Mouse (Mus musculus) liver, embryonic 12.5 days (tissue): ENCODE measurements around the gene Slc16a6. TPM values are rescaled to one million over a fixed set of nuclear protein-coding genes. Genes with fewer than 3 reads are reported as not detected.

Source experiments
- ATAC-seq: fragments of 200-750 bp; cut with Nextera tagmentation; 2 replicates; pipeline ENCODE4 v1.8.0; 2017; ENCODE audit warnings: moderate number of reproducible peaks, mild to moderate bottlenecking, moderate library complexity
- H3K27ac ChIP-seq: fragments of 300-500 bp; sonication (generic); 2 replicates; pipeline ENCODE4 v1.5.1; 2016; ENCODE audit warnings: mild to moderate bottlenecking
- H3K27me3 ChIP-seq: fragments of 300-500 bp; sonication (generic); replicated peaks from 2 replicates; pipeline ENCODE4 v1.6.1; 2016; ENCODE audit warnings: mild to moderate bottlenecking, moderate library complexity
- H3K36me3 ChIP-seq: fragments of 300-500 bp; sonication (generic); 2 replicates; pipeline ENCODE4 v1.6.1; 2016; ENCODE audit warnings: mild to moderate bottlenecking, moderate library complexity
- H3K4me1 ChIP-seq: fragments of 300-500 bp; sonication (generic); 2 replicates; pipeline ENCODE4 v1.6.1; 2016
- H3K4me2 ChIP-seq: fragments of 300-500 bp; sonication (generic); 2 replicates; pipeline ENCODE4 v1.6.1; 2016; ENCODE audit warnings: mild to moderate bottlenecking, moderate library complexity
- H3K4me3 ChIP-seq: fragments of 300-500 bp; sonication (generic); 2 replicates; pipeline ENCODE4 v1.5.1; 2016; ENCODE audit warnings: mild to moderate bottlenecking, moderate library complexity
- H3K9ac ChIP-seq: fragments of 300-500 bp; sonication (generic); 2 replicates; pipeline ENCODE4 v1.6.1; 2016; ENCODE audit warnings: mild to moderate bottlenecking, moderate library complexity
- H3K9me3 ChIP-seq: fragments of 300-500 bp; sonication (generic); replicated peaks from 2 replicates; pipeline ENCODE4 v1.6.1; 2016; ENCODE audit warnings: mild to moderate bottlenecking, moderate library complexity
- WGBS: fragments of 180-500 bp; shearing (Covaris S2); methylation state at CpG from one replicate; pipeline ENCODE4 v1.1.7; 2016; ENCODE audit not compliant: insufficient replicate concordance; 5-methylcytosine and 5-hydroxymethylcytosine counted together
- polyA plus RNA-seq: library from polyadenylated mRNA; unstranded; fragments of >200 nt; fragmentation: Nextera tagmentation; extraction: Ambion mirVana; gene quantifications from 2 replicates; pipeline ENCODE4 v1.2.1, GENCODE M21; 2016

Gene Slc16a6
- polyA plus RNA-seq, 1 experiment from 2014 or later = 51.5 TPM

GRCm38 (mm10) chr11:109480440-109480839, 7.0 kb upstream of the Slc16a6 start:
- Histone ChIP-seq H3K4me3 (no peak overlapping the region), H3K4me1 (peaks cover 63% of the 10 kb centered on the region), H3K27ac (no peak overlapping the region), H3K9me3 (no peaks in the 10 kb centered on the region), H3K27me3 (no peaks in the 10 kb centered on the region), H3K36me3 (no peaks in the 10 kb centered on the region), H3K4me2 (no peak overlapping the region), H3K9ac (no peak overlapping the region)
- no peak for ATAC-seq
- WGBS = 51% methylated on average over 8 of the region's 8 CpGs

GRCm38 (mm10) chr11:109479575-109480285, 6.3 kb upstream of the Slc16a6 start:
- no peaks in the 10 kb centered on the region for H3K9me3 ChIP-seq
- H3K4me1 ChIP-seq = peaks cover 70% of the 10 kb centered on the region
- 51% methylated on average over 16 of the region's 16 CpGs for WGBS
- no peak overlapping the region for H3K4me2 ChIP-seq
- no peaks in the 10 kb centered on the region for H3K27me3 ChIP-seq
- no peak overlapping the region for H3K9ac ChIP-seq
- ATAC-seq = no peak
- no peak overlapping the region for H3K27ac ChIP-seq
- no peaks in the 10 kb centered on the region for H3K36me3 ChIP-seq
- no peak overlapping the region for H3K4me3 ChIP-seq

GRCm38 (mm10) chr11:109477606-109478380, 4.4 kb upstream of the Slc16a6 start:
- H3K27me3 ChIP-seq = no peaks in the 10 kb centered on the region
- WGBS = 68% methylated on average over 16 of the region's 16 CpGs
- H3K4me2 ChIP-seq = no peak overlapping the region
- no peak for ATAC-seq
- H3K27ac ChIP-seq = peak overlapping the region; percentile 72; the same call in 1 of the 2 replicates
- peaks cover 77% of the 10 kb centered on the region for H3K4me1 ChIP-seq
- H3K9ac ChIP-seq = peak overlapping the region; percentile 17; the same call in 1 of the 2 replicates
- no peaks in the 10 kb centered on the region for H3K9me3 ChIP-seq
- no peak overlapping the region for H3K4me3 ChIP-seq
- no peaks in the 10 kb centered on the region for H3K36me3 ChIP-seq

- Histone ChIP-seq H3K9me3 (no peaks in the 10 kb centered on the region), H3K36me3 (no peaks in the 10 kb centered on the region), H3K27me3 (no peaks in the 10 kb centered on the region), H3K4me3 (no peak overlapping the region), H3K4me2 (0 out of 2 replicates have a peak overlapping the region, but pooled peaks have one; percentile 17), H3K4me1 (peaks cover 76% of the 10 kb centered on the region), H3K27ac (peak overlapping the region; percentile 72), H3K9ac (peak overlapping the region; percentile 49)
- no peak for ATAC-seq
- WGBS = 24% methylated on average over 6 of the region's 6 CpGs
Measured at GRCm38 (mm10) chr11:109476653-109477052, 3.3 kb upstream of the Slc16a6 start.

- no peak for ATAC-seq
- peaks cover 75% of the 10 kb centered on the region for H3K4me1 ChIP-seq
- no peaks in the 10 kb centered on the region for H3K36me3 ChIP-seq
- H3K27ac ChIP-seq = peak overlapping the region; percentile 72
- H3K9ac ChIP-seq = peak overlapping the region; percentile 49
- no peaks in the 10 kb centered on the region for H3K9me3 ChIP-seq
- H3K4me2 ChIP-seq = 0 out of 2 replicates have a peak overlapping the region, but pooled peaks have one; percentile 17
- no peaks in the 10 kb centered on the region for H3K27me3 ChIP-seq
- WGBS = 52% methylated on average over 2 of the region's 2 CpGs
- no peak overlapping the region for H3K4me3 ChIP-seq
Measured at GRCm38 (mm10) chr11:109476241-109476640, 2.8 kb upstream of the Slc16a6 start.

- peak overlapping the region; percentile 49 for H3K9ac ChIP-seq
- H3K36me3 ChIP-seq = no peaks in the 10 kb centered on the region
- no peak overlapping the region for H3K4me2 ChIP-seq
- peak overlapping the region; percentile 72; the same call in 1 of the 2 replicates for H3K27ac ChIP-seq
- H3K4me3 ChIP-seq = no peak overlapping the region
- no peaks in the 10 kb centered on the region for H3K27me3 ChIP-seq
- 82% methylated on average over 4 of the region's 4 CpGs for WGBS
- ATAC-seq = no peak
- H3K9me3 ChIP-seq = no peaks in the 10 kb centered on the region
- peaks cover 75% of the 10 kb centered on the region for H3K4me1 ChIP-seq
Measured at GRCm38 (mm10) chr11:109475717-109476116, 2.3 kb upstream of the Slc16a6 start.

- peak overlapping the region; percentile 77 for H3K4me3 ChIP-seq
- peak overlapping the region; percentile 99 for H3K9ac ChIP-seq
- no peaks in the 10 kb centered on the region for H3K9me3 ChIP-seq
- WGBS = 76% methylated on average over 13 of the region's 13 CpGs
- H3K4me2 ChIP-seq = peak overlapping the region; percentile 96
- H3K27ac ChIP-seq = peak overlapping the region; percentile 99
- H3K36me3 ChIP-seq = no peaks in the 10 kb centered on the region
- H3K27me3 ChIP-seq = no peaks in the 10 kb centered on the region
- no peak for ATAC-seq
- peaks cover 75% of the 10 kb centered on the region for H3K4me1 ChIP-seq
Measured at GRCm38 (mm10) chr11:109474836-109475235, 1.4 kb upstream of the Slc16a6 start.

- H3K4me3 ChIP-seq = peak overlapping the region; percentile 77
- H3K4me2 ChIP-seq = peak overlapping the region; percentile 96
- no peaks in the 10 kb centered on the region for H3K27me3 ChIP-seq
- peak overlapping the region; percentile 99 for H3K27ac ChIP-seq
- peaks cover 75% of the 10 kb centered on the region for H3K4me1 ChIP-seq
- WGBS = 8% methylated on average over 14 of the region's 14 CpGs
- peak overlapping the region; percentile 99 for H3K9ac ChIP-seq
- H3K9me3 ChIP-seq = no peaks in the 10 kb centered on the region
- H3K36me3 ChIP-seq = peaks cover 6% of the 10 kb centered on the region
- ATAC-seq = no peak
Measured at GRCm38 (mm10) chr11:109474086-109474742, 816 bp upstream of the Slc16a6 start.

- Histone ChIP-seq H3K36me3 (peaks cover 20% of the 10 kb centered on the region), H3K4me2 (peak overlapping the region; percentile 96), H3K9me3 (no peaks in the 10 kb centered on the region), H3K9ac (peak overlapping the region; percentile 99), H3K4me3 (peak overlapping the region; percentile 77), H3K27ac (peak overlapping the region; percentile 99), H3K4me1 (peaks cover 75% of the 10 kb centered on the region), H3K27me3 (no peaks in the 10 kb centered on the region)
- ATAC-seq = no peak
- under 1% methylated on average over 13 of the region's 13 CpGs for WGBS
Measured at GRCm38 (mm10) chr11:109472821-109473170, 602 bp downstream of the Slc16a6 start.

- Histone ChIP-seq H3K9ac (peak overlapping the region; percentile 99), H3K4me2 (peak overlapping the region; percentile 96), H3K27ac (peak overlapping the region; percentile 99), H3K4me1 (peaks cover 75% of the 10 kb centered on the region), H3K9me3 (no peaks in the 10 kb centered on the region), H3K4me3 (peak overlapping the region; percentile 77), H3K36me3 (peaks cover 26% of the 10 kb centered on the region), H3K27me3 (no peaks in the 10 kb centered on the region)
- WGBS = under 1% methylated on average over 33 of the region's 33 CpGs
- ATAC-seq = no peak
Measured at GRCm38 (mm10) chr11:109472171-109472691, 1.2 kb downstream of the Slc16a6 start.

GRCm38 (mm10) chr11:109470921-109471861, 2.2 kb downstream of the Slc16a6 start:
- no peak for ATAC-seq
- WGBS = 12% methylated on average over 15 of the region's 15 CpGs
- H3K27me3 ChIP-seq = no peaks in the 10 kb centered on the region
- H3K9me3 ChIP-seq = no peaks in the 10 kb centered on the region
- H3K9ac ChIP-seq = peak overlapping the region; percentile 99
- peak overlapping the region; percentile 99 for H3K27ac ChIP-seq
- peaks cover 35% of the 10 kb centered on the region for H3K36me3 ChIP-seq
- H3K4me2 ChIP-seq = peak overlapping the region; percentile 96
- H3K4me3 ChIP-seq = peak overlapping the region; percentile 77
- H3K4me1 ChIP-seq = peaks cover 73% of the 10 kb centered on the region
